Mouse (Mus musculus): ENCODE data around the gene Sestd1.

DNA sequence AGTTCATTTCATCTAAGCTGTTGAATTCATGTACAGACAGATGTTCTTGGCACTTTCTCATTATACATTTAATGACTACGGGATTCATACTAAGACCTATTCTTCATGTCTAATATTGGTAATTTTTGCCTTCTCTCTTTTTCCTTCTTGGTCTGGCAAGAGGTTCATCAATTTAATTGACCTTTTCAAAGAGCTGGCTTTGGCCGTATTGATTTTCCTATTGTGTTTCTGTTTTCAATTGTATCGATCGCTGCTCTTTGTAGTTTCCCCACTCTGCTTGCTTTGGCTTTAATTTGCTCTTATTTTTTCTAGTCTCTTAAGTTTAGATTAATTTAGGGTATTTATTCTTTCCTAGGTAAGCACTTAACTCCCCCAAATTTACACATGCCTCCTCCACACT is 122.8 kb downstream of the Sestd1 start:
- TF ChIP-seq CTCF (IDR thresholded peaks at IDR 0.05; ENCODE audit: low read depth, low read length): no peak
- TF ChIP-seq POLR2A (IDR thresholded peaks at IDR 0.05; ENCODE audit: extremely low read depth, insufficient read depth, low read length): no peak

All from liver, adult 2 months (tissue).